Mouse (Mus musculus): ENCODE results near the gene A4galt.
"Not testable (repeated sequence)": the region's sequence is repeated elsewhere in the genome, so short reads cannot be mapped to it uniquely, and the experiment has no call there.

A4galt gene

GRCm38 (mm10) chr15:83251176-83252004 lies at the start of gene A4galt:
TSS of gene A4galt (minus strand) at chr15:83251774.
- no peak for DNase-seq

- DNase-seq, result peak; percentile 42
Observed at GRCm38 (mm10) chr15:83299916-83300582, 48.5 kb upstream of the A4galt start.

DNA sequence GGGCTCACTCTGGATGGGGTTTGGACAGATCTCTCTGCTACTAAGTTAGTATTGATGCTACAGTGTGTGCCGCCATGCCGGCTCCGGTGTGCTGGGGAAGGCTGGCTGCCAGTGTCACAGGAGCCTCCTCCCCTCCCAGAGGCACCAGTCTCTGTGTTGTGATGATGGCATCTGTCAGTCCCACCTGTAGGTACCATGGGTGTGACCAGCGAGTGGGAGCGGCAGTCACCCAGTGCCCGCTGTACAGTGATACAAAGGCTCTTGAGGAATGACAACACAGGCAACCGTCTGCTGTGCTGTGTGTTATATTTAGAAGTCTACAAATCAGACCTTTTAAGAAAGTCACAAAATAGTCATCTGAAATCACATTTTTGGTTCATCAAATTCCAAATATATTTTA lies 47.9 kb upstream of the A4galt start:
- no peak for DNase-seq

DNA sequence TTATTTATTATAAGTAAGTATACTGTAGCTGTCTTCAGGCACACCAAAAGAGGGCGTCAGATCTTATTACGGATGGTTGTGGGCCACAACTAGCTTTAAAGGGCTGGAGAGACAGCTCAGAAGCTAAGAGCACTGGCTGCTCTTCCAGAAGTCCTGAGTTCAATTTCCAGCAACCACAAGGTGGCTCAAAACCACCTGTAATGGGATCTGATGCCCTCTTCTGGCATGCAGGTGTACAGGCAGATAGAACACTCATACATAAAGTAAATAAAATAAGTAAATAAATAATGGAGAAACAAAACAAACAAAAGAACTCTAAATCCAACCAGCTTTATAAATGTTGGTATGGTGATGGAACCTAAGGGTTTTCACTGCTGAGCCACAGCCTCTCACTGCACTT lies 47.2 kb upstream of the A4galt start:
- no peak for DNase-seq

DNA sequence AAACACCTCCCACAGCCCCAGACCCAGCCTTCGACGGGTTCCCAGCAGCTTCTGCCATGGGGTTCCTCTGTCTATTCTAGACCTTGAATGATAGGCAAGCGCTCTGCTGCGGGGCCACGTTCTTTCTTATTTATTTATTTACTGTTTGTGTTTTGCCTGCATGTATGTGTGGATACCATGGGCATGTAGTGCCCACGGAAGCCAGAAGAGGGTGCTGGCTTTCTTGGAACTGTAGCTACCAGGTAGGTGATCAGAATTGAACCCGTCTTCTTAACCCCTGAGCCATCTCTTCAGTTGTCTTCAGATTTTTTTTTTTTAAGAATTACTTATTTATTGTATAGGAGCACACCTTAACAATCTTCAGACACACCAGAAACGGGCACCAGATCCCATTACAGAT lies 46.7 kb upstream of the A4galt start:
- DNase-seq, result peak; percentile 45

DNA sequence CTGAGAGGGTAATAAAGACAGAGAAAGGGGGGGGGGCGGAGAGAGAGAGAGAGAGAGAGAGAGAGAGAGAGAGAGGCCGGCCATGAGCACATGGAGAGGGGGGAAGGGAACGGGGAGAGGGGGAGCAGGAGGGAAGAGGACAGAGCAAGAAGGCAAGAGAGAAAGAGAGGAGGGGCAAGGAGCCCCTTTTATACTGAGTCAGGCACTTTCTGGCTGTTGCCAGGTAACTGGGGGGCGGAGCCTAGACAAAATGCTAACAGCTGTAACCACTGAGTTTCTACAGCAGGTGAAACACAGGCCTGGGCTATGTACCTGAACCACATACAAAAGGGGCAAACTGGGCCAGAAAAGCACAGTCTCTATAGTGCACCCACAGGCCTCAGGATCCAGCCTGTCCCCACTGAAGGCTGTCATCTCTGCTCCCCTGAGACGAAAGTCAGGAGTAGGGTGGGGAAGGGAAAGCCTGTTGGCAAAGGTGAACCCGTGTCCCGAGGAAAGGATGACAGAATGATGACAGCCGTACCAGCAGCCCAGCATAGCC lies 45.3 kb upstream of the A4galt start:
- no peak for DNase-seq

GRCm38 (mm10) chr15:83296050-83296449 lies 44.5 kb upstream of the A4galt start:
- DNase-seq, result no peak

DNA sequence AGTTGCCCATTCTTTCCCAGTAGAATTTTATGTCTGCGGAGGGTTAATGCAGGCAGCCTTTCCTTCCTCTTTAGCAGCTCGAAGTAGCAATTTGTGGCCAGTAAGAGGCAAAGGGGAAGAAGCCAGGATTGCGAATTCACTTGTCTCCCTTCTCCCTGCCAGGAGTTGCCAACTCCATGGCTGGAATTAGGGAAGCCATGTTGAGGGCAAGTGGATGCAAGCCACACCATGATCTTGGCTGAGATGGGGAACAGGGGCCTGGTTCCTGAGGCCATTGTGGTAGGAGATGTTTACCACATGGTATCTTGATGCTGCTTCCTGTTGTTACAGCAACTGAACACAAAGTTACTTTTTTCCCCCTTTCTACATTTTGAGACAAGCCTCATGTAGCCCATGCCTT lies 43.4 kb upstream of the A4galt start:
- no peak for DNase-seq

DNA sequence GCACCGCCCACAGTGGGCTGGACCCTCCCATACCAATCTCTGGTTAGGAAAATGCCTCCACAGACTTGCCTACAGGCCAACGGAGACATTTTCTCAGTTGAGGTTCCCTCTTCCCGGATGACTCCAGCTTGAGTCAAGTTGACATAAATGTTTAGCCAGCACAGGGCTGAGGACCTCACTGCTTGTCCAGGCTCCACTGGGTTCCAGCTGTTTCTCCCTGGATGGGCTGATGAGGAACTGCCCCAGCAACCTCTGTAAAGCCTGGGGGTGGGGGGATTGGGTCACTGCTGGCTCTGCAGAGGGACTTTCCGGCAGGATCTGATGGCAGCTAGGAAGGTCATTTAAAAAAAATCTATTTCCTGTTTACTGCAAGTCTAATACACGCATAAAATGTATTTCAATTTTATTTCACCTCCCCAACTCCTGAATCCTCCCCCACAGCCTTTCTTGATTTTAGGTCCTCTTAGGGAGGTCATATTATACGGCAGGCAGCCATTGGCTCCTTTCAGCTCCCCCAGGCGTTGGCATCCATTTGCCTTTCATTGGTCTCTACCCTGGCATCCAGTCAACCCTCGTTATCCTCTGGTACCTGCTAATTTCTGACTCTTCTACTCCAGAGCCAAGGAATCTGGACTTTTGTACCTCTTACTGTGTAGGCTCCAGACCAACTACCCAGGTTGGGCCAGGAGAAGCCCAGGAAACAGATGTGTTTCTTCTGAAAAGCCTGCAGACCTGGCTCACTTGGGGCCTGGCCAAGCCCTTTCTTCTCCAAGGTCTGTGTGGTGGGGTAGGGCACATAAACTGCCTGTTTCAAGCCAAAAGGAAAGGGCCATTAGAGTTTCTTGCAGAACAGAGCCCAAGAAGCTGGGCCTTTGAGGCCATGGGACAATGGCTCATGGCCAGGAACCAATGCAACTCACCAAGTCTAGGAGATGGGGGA lies 42.4 kb upstream of the A4galt start:
- DNase-seq, result no peak

- DNase-seq, result no peak
Observed at GRCm38 (mm10) chr15:83293144-83293543, 41.6 kb upstream of the A4galt start.

- no peak for DNase-seq
Observed at GRCm38 (mm10) chr15:83292261-83293056, 40.9 kb upstream of the A4galt start.

DNA sequence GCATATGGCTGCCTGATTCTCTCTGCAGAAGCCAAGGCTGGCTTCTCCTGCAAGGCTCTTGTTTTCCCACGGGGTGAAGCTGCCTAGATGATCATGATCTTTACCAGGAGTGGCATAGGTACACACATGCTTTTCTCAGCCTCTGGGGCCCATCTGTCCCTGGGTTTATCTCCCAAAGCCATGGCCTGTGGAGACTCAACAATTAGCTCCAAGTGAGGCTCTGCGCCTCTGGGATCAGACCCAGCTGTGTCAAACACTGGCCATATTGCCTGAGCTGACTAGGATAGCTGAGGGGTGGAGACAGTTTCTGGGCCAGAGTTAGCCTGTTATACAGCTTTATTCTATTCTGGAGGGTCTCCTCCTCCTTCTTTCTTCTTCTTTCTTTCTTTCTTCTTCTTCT lies 39.3 kb upstream of the A4galt start:
- DNase-seq, result no peak

- DNase-seq, result no peak
Observed at GRCm38 (mm10) chr15:83284828-83285227, 33.3 kb upstream of the A4galt start.

DNA sequence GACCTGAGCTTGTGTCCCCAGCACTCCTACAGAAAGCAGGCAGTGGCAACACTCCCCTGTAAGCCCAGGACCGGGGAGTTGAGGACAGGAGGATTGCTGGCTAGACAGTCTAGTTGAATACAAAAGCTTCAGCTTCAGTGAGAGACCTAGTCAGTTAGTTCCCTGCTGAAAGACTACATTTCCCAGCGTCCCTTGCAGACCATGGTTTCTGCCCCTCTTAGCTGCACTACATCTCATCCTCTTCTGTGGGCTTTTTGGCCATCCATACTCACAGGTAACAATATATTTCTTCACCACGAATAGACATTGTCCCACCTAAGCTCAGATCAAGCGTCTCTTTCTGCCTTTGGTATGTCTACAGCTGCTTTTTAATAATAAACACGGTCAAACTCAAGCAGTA lies 30.8 kb upstream of the A4galt start:
- DNase-seq, result no peak

DNA sequence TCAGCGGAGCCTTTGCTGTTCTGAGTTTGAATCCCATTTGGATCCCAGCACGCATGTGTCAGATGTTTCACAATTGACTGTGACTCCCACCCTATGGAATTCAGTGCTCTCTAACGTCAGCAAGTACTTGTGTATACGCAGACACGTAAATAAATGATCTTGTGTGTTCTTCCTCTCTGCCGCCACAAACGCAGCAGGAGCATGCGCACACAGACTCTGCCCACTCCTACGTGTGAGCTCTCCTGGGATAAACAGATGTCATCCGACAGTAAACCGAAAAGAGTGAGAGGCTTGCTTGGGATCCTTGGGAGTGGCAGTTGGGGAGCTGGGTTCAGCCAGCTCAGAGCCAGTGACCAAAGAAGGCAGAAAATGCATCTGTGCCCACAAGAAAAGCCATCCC lies 29.7 kb upstream of the A4galt start:
- DNase-seq, result no peak

DNA sequence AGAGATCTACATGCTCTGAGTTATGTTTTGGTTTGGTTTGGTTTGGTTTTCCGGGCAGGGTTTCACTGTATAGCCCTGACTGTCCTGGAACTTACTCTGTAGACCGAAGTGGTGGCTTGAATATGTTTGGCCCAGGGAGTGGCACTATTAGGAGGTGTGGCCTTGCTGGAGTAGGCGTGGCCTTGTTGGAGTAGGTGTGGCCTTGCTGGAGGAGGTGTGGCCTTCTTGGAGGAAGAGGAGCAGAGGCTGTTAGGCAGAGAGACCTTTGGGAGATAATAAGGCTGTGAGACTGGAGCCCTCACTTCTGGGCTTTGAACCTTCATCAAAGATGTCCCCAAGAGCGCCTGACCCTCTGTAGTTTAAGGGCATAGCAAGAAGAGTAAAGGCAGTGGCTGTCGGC lies 27.0 kb upstream of the A4galt start:
- peak; percentile 27 for DNase-seq

DNA sequence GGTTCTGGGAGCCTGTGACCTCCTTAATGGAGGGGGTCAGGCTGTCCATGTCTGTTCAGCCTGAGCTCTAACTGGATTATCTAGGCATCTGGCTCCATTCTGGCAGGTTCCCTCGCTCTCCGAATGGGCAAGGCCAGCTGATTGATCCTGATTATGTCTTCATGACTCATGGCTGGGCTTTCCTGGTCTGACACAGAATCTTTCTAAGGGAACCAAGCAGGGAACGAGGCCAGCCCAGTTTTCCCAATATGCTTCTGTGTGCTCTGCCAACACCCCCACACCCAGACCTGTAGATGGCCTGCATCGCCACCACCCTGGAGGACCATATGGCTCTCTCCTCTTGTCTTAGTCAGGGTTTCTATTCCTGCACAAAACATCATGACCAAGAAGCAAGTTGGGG lies 25.9 kb upstream of the A4galt start:
- no peak for DNase-seq

- DNase-seq, result not testable (repeated sequence)
Observed at GRCm38 (mm10) chr15:83274237-83274636, 22.7 kb upstream of the A4galt start.

- DNase-seq, result no peak
Observed at GRCm38 (mm10) chr15:83273017-83273416, 21.4 kb upstream of the A4galt start.

GRCm38 (mm10) chr15:83271221-83271620 lies 19.6 kb upstream of the A4galt start:
- peak; percentile 37 for DNase-seq

DNA sequence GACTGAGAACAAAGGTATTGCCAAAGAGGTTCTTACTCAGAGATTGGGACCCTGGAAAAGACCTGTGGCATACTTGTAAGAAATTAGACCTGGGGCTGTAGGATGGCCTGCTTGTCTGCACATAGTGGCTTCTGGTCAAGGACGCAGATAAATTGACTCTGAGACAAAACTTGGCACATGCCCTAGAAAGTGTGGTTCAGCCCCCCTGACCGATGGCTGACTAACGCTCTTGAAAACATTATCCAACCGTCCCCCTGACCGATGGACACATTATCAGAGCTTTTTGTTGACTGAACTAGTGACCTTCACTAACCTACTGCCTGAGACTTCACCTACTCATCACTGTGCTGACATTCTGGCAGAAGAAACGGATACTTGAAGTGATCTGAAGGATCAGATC lies 18.4 kb upstream of the A4galt start:
- not testable (repeated sequence) for DNase-seq

DNA sequence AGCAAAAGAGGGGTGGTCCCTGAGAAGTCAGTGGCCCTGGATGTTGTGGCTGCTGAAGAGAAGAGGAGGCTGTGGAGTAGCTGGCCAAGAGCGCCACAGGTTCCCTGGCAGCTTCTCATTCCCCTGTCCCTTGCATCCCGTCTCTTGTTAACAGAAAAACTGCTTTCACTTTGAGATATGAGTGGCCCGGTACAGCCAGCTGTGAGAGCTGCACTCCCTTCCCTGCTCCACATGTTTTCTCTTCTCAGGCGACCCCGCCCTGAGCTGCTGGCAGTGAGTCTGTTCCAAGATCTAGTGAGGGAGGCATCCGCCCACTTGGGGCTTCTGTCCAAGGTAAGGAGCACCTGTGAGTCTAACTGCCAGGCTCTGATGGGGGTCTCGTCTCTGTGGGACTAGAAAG lies 16.9 kb upstream of the A4galt start:
- peak; percentile 16 for DNase-seq

All from liver (tissue).